Mouse (Mus musculus): ENCODE measurements at regions not wholly inside any gene's neighbourhood (a gene's known extent, or its start where the extent isn't known, plus 50 kb on each side); places are given as distances from the start of the nearest gene placed in this dataset.
"Not testable (repeated sequence)": the region's sequence is repeated elsewhere in the genome, so short reads cannot be mapped to it uniquely, and the experiment has no call there.

DNA sequence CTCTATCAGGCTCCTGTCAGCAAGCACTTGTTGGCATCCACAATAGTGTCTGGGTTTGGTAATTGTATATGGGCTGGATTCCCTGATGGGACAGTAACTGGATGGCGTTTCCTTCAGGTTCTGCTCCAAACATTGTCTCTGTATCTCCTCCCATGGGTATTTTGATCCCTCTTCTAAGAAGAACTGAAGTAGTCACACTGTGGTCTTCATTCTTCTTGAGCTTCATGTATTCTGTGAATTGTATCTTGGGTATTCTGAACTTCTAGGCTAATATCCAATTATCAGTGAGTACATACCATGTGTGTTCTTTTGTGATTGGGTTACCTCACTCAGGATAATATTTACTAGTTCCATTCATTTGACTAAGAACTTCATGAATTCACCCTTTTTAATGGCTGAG is 119.2 kb upstream of the Gm21119 start:
- not testable (repeated sequence) for DNase-seq (ENCODE audit: low read depth in 2 of 2, low spot score in 2 of 2)

DNA sequence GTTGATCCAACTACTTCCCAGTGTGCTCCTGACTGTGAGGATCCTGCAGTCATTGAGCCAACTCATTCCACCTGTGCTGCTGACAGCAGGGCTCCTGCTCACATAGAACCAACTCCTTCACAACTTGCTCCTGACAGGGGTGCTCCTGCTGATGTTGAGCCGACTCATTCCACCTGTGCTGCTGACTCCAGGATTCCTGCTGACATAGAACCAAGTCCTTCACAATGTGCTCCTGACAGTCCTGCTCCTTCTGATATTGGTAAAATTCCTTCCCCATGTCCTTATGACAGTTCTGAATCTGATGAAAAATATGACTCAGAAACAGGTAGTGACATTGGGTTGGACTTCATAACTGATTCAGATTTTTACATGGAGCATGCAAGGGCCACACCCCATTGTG is 100.8 kb upstream of the Gm21119 start:
- DNase-seq (ENCODE audit: low read depth in 2 of 2, low spot score in 2 of 2) = not testable (repeated sequence)

DNA sequence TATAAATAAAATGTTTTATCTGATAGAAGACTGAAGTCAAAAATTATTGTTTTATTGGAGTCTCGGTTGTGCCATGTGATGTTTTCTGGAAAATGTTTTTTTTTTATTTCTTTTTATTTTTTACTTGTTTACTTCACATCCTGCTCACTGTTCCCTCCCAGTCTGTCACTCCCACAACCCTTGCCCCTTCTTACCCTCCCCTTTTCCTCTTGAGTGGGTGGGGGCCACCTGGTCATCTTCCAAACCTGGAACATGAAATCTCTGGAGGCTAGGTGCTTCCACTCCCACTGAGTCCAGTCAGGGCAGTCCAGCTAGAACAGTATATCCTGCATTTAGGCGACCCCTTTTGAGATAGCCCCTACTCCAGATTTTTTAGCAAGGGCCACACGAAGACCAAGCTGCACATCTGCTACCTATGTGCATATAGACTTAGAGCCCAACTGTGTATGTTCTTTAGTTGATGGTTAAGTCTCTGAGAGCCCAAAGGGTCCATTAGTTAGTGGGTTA is 98.3 kb upstream of the Gm21119 start:
- not testable (repeated sequence) for DNase-seq (ENCODE audit: low read depth in 2 of 2, low spot score in 2 of 2)

DNA sequence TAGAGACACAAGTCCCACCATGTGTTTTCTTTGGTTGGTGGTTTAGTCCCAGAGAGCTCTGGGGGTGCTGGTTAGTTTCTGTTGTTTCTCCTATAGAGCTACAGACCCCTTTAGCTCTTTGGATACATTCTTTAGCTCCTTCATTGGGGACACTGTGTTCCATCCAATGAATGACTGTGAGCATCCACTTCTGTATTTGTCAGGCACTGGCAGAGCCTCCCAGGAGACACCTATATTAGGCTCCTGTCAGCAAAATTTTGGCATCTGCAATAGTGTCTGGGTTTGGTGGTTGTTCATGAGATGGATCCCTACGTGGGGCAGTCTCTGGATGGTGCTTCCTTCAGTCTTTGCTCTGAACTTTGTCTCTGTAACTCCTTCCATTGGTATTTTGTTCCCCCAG is 97.2 kb upstream of the Gm21119 start:
- not testable (repeated sequence) for DNase-seq (ENCODE audit: low read depth in 2 of 2, low spot score in 2 of 2)

DNA sequence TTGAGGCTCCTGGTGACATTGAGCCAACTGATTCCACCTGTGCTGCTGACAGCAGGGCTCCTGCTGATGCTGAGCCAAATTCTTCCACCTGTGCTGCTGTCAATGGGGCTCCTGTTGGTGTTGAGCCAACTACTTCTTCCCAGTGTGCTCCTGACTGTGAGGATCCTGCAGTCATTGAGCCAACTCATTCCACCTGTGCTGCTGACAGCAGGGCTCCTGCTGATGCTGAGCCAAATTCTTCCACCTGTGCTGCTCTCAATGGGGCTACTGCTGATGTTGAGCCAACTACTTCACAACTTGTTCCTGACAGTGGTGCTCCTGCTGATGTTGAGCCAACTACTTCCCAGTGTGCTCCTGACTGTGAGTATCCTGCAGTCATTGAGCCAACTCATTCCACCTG is 90.2 kb upstream of the Gm21119 start:
- DNase-seq (ENCODE audit: low read depth in 2 of 2, low spot score in 2 of 2) = not testable (repeated sequence)

DNA sequence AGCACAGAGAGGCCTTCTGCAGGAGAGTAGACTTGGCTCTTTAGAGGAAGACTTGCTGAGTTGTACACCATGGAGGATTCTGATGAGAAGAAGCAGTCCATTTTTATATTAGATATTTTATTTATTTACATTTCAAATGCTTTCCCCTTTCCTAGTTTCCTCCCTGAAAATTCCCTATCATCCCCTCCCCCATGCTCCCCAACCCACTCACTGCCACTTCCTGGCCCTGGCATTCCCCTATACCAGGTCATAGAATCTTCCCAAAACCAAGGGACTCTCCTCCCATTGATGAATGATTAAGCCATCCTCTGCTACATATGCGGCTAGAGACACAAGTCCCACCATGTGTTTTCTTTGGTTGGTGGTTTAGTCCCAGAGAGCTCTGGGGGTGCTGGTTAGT is 85.7 kb upstream of the Gm21119 start:
- not testable (repeated sequence) for DNase-seq (ENCODE audit: low read depth in 2 of 2, low spot score in 2 of 2)

DNA sequence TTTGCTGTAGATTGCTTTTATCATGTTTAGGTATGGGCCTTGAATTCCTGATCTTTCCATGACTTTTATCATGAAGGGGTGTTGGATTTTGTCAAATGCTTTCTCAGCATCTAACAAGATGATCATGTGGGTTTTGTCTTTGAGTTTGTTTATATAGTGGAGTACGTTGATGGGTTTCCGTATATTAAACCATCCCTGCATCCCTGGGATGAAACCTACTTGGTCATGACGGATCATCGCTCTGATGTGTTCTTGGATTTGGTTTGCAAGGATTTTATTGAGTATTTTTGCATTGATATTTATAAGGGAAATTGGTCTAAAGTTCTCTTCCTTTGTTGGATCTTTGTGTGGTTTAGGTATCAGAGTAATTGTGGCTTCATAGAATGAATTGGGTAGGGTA is 75.7 kb upstream of the Gm21119 start:
- not testable (repeated sequence) for DNase-seq (ENCODE audit: low read depth in 2 of 2, low spot score in 2 of 2)

DNA sequence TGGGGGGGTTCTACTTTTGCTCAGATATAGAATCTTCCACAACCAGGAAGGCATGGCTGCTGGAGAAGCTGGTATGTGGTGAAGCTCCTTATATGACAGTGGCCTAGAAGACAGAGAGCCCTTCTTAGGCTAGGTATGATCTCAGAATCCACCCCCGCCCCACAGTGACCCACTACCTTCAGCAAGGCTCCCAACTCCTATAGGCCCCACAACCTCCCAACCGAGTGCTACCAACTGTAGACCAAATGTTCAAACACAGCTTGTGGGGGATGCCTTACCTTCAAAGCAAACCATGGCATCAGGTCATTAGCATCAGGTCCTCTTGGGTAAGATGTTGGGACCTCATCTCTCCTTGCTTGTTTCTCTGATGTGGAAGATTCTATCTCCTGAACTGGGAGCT is 70.6 kb upstream of the Gm21119 start:
- not testable (repeated sequence) for DNase-seq (ENCODE audit: low read depth in 2 of 2, low spot score in 2 of 2)

DNA sequence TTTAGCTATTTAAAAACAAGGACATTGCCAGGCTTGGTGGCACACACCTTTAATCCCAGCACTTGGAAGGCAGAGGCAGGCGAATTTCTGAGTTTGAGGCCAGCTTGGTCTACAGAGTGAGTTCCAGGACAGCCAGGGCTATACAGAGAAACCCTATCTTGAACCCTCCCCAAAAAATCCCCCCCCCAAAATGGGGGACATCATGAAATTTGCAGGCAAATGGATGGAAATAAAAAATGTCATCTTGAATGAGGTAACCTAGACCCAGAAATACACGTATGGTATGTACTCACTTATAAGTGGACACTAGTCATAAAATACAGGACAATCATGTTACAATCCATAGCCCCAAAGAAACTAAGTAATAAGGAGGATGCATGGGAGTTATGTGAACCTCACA is 69.4 kb upstream of the Gm21119 start:
- DNase-seq (ENCODE audit: low read depth in 2 of 2, low spot score in 2 of 2) = not testable (repeated sequence)

DNA sequence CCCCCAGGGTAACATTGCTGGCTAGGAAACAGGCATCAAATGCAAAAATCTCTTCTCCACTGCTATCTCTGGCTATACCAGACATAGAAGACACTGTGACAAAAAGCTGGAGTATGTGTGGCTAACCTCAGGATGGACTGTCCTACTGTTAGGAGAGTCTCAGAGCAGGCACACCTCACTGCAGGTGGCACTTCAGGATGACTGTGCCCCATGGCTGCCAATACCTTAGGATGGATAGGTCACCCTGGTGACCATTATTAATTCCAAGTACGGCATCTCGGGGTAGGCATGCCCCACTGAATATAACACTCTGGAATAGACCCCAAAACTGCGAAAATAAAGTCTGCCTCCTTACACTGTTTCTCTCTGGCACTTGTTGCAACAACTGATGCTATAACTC is 68.3 kb upstream of the Gm21119 start:
- DNase-seq (ENCODE audit: low read depth in 2 of 2, low spot score in 2 of 2) = not testable (repeated sequence)

DNA sequence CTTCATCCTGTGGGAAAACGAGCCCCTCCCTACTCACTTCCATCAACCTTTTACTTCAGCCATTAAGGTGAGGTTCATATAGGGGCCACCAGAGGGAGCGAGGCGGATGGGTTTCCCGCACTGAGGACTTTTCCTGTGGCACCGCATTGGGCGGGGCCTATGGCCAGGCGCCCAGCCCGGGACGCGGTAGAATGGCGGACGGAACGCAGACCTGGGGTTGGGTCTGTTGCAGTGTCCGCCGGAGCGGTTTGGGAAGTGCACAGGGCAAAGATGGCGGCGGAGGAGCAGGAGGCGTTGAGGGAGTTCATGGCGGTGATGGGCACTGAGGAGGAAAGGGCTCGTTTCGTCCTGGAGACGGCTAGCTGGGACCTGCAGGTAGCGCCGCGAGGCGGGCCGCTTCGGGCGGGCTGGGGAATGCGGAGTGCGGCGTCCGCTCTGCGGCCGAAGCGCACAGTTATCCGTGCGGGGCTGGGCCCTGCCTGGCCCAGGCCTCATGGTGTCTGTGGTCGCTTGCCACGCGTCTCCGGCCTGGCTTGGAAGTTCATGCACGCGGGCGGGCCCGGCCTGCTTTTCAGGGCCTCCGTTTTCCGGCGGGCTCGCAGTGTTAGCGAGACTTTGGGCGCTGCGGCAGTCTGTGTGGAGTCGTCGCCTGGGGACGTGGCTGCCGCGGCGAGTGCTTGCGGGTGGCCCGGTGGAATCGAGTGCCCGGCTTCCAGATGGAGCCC is 64.5 kb upstream of the Gm21119 start:
- DNase-seq (ENCODE audit: low read depth in 2 of 2, low spot score in 2 of 2) = peak; percentile 90 to 98

DNA sequence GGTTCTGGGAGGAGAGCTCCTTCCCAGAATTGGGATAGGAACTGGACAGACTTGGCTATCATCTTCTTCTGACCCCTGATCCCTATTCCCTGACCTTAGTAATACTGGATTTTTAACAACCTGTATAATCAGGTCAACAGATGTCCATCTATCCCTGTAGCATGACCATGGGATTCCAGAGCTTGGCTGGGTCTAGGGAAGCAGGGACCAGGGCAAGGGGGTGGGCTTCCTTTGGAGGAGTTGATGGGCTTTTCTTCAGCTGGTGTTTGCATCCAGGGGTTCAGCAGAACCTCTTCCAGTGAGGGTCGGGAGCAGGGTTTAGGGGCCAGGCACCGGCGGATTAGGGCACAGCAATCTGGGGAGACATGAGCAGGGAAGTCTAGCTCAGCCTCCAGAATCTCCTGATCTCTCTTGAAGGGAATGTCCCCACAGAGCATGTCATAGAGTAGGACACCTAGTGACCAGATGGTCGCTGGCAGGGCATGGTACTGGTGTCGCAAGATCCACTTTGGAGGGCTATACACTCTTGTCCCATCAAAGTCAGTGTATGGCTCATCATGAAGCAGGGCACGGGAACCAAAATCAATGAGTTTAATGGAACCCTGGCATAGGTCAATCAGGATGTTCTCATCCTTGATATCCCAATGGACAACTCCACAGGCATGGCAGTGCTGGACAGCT is 58.1 kb upstream of the Gm21119 start:
- DNase-seq (ENCODE audit: low read depth in 2 of 2, low spot score in 2 of 2) = not testable (repeated sequence)

DNA sequence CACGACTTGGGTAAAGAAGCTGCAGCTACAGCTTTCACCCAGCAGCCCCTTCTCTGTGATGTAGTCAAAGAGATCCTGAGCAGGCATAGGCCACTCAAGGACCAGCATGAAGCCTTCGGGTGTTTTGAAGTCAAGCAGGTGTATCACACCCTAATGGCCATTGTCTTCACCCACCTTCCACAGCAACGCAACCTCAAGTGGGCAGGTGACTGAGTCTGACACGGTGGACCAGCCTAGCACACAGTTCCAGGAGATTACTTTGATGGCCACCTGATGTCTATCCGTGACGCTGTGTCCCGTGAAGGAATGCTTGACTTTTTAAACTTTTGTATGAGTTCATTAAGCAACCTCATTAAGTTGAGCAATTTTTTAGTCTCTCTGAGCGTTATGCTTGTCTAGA is 57.5 kb upstream of the Gm21119 start:
- DNase-seq (ENCODE audit: low read depth in 2 of 2, low spot score in 2 of 2) = not testable (repeated sequence)

DNA sequence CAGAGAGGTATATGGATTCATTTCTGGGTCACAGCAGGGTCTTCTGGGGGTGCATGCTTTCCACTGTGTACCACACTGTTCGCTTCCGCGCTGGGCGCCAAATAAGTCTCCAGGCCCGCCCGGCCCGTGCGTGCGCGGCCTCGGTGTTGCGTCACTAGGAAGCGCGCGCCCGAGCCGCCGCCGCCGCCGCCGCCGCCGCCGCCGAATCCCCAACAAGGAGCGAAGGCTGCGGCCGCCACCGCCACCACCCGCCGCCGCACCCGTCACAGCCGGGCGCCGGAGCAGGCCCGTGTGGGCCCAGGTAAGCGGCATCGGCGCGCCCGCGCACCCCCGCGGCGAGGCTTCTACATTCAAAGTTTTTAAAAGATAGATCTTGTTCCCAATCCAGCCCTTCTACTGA is 57.1 kb upstream of the Gm21119 start:
- peak in 1 of 2 experiments; percentile 35 for DNase-seq (ENCODE audit: low read depth in 2 of 2, low spot score in 2 of 2)
